Mouse (Mus musculus): ENCODE data around the gene Klc3. TPM values are rescaled to one million over a fixed set of nuclear protein-coding genes. Genes with fewer than 3 reads are reported as not detected.
A peak's percentile ranks its signal among the peaks of the same experiment; 100 is the strongest.

Gene Klc3
- polyA plus RNA-seq, 1 experiment, result 1.6 TPM

DNA sequence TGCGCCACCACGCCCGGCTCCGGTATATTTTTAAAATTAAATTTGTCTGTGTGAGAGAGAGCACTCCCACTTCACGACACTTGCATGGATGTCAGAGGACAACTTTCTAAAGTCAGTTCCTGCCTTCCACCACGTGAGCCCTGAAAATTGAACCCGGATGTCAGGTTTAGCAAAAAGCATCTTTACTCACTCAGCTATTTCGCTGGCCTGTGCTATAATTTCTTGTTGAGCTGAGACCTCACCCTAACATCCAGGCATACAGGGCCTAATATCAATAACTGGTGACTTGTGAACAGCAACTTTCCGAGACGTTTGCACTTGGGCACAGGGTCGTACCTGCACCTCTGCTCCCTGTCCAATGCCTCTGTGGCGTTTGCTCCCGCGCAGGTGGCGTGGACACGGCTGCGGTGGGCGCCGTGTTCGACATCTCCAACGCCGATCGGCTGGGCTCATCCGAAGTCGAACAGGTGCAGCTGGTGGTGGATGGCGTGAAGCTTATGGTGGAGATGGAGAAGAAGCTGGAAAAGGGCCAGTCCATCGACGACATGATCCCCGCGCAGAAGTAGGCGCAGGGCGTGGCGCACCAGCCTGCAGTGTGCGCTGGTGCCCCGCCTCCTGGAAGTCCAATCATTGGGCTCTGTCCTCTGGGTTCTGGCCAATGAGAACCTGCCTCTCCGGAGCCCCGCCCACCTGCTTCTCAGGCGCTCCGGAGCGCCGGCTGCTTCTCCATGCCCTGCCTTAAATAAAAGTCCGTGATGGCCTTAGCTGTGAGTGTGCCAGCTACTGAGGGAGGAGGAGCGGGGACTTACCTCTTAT, 17.1 kb upstream of the Klc3 start:
- Histone ChIP-seq H3K4me3 (replicated peaks; ENCODE audit: control insufficient read depth, low read depth, low read length) (peak overlapping the region; percentile 58), H3K4me1 (ENCODE audit: control insufficient read depth, insufficient read depth, low read length) (no peaks in the 10 kb centered on the region; the same call in none of the 2 replicates), H3K27ac (ENCODE audit: control insufficient read depth, insufficient read depth, low read depth, low read length, poor library complexity) (no peak overlapping the region)
- 9% methylated on average over 43 of the region's 43 CpGs for WGBS
- no peak for TF ChIP-seq CTCF (IDR thresholded peaks at IDR 0.05; ENCODE audit: control insufficient read depth, insufficient read depth, low read length)
- peak; percentile 18; the same call in 1 of the 2 replicates for TF ChIP-seq POLR2A (IDR thresholded peaks at IDR 0.05; ENCODE audit: borderline replicate concordance, control insufficient read depth, low read depth, low read length)

DNA sequence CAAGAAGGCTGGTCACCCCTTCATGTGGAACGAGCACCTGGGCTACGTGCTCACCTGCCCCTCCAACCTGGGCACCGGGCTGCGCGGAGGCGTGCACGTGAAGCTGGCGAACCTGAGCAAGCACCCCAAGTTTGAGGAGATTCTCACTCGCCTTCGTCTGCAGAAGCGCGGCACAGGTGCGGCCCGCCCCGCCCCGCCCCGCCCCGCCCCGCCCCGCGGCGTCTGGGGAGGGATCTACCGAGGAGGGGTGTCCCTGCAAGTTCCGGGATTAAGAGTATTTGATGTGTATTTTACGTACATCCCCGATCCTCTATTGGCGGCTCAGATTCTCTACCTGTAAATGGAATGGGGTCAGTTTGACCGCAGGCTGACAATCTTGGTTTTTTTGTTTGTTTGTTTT, 16.2 kb upstream of the Klc3 start:
- WGBS, result 8% methylated on average over 28 of the region's 28 CpGs
- H3K4me1 ChIP-seq (ENCODE audit: control insufficient read depth, insufficient read depth, low read length), result no peaks in the 10 kb centered on the region; the same call in none of the 2 replicates
- no peak for TF ChIP-seq POLR2A (IDR thresholded peaks at IDR 0.05; ENCODE audit: borderline replicate concordance, control insufficient read depth, low read depth, low read length)
- no peak for TF ChIP-seq CTCF (IDR thresholded peaks at IDR 0.05; ENCODE audit: control insufficient read depth, insufficient read depth, low read length)
- no peak overlapping the region for H3K4me3 ChIP-seq (replicated peaks; ENCODE audit: control insufficient read depth, low read depth, low read length)
- no peak overlapping the region for H3K27ac ChIP-seq (ENCODE audit: control insufficient read depth, insufficient read depth, low read depth, low read length, poor library complexity)

DNA sequence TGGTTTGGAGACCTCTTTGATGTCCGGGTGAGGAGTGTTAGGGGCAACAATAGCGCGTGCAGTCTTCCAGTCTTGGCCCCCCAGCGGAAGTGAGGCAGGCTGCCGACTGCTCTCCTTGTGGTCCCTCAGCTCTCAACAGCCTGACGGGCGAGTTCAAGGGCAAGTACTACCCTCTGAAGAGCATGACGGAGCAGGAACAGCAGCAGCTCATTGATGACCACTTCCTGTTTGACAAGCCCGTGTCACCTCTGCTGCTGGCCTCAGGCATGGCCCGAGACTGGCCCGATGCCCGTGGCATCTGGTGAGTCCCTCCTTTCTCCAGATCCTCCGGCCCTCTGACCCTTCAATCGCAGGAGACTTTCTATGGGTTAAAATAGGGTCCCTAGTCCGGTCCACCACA, 12.7 kb upstream of the Klc3 start:
- WGBS, result 43% methylated on average over 15 of the region's 15 CpGs
- no peak overlapping the region for H3K4me3 ChIP-seq (replicated peaks; ENCODE audit: control insufficient read depth, low read depth, low read length)
- TF ChIP-seq CTCF (IDR thresholded peaks at IDR 0.05; ENCODE audit: control insufficient read depth, insufficient read depth, low read length) (no peak), POLR2A (IDR thresholded peaks at IDR 0.05; ENCODE audit: borderline replicate concordance, control insufficient read depth, low read depth, low read length) (no peak)
- H3K27ac ChIP-seq (ENCODE audit: control insufficient read depth, insufficient read depth, low read depth, low read length, poor library complexity), result no peak overlapping the region
- H3K4me1 ChIP-seq (ENCODE audit: control insufficient read depth, insufficient read depth, low read length), result no peaks in the 10 kb centered on the region; the same call in none of the 2 replicates

DNA sequence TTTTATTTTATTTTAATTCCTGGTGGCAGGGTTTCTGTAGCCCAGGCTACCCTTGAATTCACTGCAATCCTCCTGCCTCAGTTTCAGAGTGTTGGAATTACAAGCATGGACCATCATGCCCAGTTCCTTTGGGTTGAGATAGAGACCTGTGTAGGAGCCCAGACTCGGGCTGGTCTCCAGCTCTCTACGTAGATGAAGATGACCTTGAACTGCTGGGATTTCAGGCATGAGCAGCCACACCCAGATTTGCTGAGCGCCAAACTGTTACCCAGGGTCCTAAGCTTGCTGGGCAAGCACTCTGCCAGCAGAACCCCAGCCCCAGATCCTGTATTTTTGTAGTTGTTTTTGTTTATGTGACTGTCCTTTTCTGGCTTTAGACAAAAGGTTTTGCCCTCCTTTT, 9.6 kb upstream of the Klc3 start:
- 85% methylated on average over 3 of the region's 3 CpGs for WGBS
- no peak overlapping the region for H3K4me3 ChIP-seq (replicated peaks; ENCODE audit: control insufficient read depth, low read depth, low read length)
- TF ChIP-seq POLR2A (IDR thresholded peaks at IDR 0.05; ENCODE audit: borderline replicate concordance, control insufficient read depth, low read depth, low read length), result no peak
- TF ChIP-seq CTCF (IDR thresholded peaks at IDR 0.05; ENCODE audit: control insufficient read depth, insufficient read depth, low read length), result no peak
- no peak overlapping the region for H3K27ac ChIP-seq (ENCODE audit: control insufficient read depth, insufficient read depth, low read depth, low read length, poor library complexity)
- no peaks in the 10 kb centered on the region; the same call in 1 of the 2 replicates for H3K4me1 ChIP-seq (ENCODE audit: control insufficient read depth, insufficient read depth, low read length)

DNA sequence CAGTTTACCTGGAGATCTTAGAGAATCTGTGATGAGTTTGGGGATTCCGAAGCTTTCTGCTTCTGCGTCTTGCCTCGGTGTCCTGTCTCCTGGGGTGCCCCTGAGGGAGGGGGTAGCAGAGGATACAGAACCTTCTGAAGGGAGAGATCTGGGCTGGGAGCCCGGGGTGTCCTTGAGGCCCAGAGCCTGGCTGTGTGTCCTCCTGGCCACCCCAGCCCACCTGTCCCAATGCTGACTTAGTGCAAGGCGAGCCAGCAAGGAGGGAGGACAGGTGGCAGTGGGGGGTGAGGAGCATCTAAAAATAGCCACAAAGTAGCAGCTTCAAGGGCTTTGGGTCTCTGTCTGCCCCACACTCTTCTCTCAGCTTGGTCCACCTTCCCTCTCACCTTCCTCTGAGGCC, 7.9 kb upstream of the Klc3 start:
- Histone ChIP-seq H3K4me3 (replicated peaks; ENCODE audit: control insufficient read depth, low read depth, low read length) (no peak overlapping the region), H3K4me1 (ENCODE audit: control insufficient read depth, insufficient read depth, low read length) (no peaks in the 10 kb centered on the region; the same call in 1 of the 2 replicates), H3K27ac (ENCODE audit: control insufficient read depth, insufficient read depth, low read depth, low read length, poor library complexity) (no peak overlapping the region)
- TF ChIP-seq CTCF (IDR thresholded peaks at IDR 0.05; ENCODE audit: control insufficient read depth, insufficient read depth, low read length), result no peak
- TF ChIP-seq POLR2A (IDR thresholded peaks at IDR 0.05; ENCODE audit: borderline replicate concordance, control insufficient read depth, low read depth, low read length), result no peak
- WGBS, result 80% methylated on average over 5 of the region's 5 CpGs

DNA sequence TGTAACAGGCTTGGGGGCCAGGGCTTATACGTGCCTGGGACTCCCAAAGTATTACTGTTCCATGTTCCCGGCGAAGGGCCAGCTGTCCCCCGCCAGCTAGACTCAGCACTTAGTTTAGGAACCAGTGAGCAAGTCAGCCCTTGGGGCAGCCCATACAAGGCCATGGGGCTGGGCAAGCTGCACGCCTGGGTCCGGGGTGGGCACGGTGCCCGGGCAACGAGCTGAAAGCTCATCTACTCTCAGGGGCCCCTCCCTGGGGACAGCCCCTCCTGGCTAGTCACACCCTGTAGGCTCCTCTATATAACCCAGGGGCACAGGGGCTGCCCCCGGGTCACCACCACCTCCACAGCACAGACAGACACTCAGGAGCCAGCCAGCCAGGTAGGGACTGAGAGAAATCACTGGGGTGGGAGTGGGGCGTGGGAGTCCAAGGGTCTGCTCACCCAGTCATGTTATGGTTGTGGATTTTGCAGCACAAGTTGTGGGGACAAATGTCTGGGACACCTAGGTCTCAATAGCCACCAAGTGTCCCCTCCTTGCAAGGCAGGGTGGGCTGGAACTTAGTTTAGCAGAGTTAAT, 7.0 kb upstream of the Klc3 start:
- WGBS, result 71% methylated on average over 11 of the region's 11 CpGs
- Histone ChIP-seq H3K4me3 (replicated peaks; ENCODE audit: control insufficient read depth, low read depth, low read length) (no peak overlapping the region), H3K27ac (ENCODE audit: control insufficient read depth, insufficient read depth, low read depth, low read length, poor library complexity) (no peak overlapping the region), H3K4me1 (ENCODE audit: control insufficient read depth, insufficient read depth, low read length) (no peaks in the 10 kb centered on the region)
- no peak for TF ChIP-seq CTCF (IDR thresholded peaks at IDR 0.05; ENCODE audit: control insufficient read depth, insufficient read depth, low read length)
- TF ChIP-seq POLR2A (IDR thresholded peaks at IDR 0.05; ENCODE audit: borderline replicate concordance, control insufficient read depth, low read depth, low read length), result no peak

DNA sequence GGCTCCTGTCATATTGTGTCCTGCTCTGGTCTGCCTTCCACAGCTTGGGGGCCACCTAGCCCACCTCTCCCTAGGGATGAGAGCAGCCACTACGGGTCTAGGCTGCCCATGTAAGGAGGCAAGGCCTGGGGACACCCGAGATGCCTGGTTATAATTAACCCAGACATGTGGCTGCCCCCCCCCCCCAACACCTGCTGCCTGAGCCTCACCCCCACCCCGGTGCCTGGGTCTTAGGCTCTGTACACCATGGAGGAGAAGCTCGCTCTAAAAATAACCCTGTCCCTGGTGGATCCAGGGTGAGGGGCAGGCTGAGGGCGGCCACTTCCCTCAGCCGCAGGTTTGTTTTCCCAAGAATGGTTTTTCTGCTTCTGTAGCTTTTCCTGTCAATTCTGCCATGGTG, 5.8 kb upstream of the Klc3 start:
- Histone ChIP-seq H3K4me3 (replicated peaks; ENCODE audit: control insufficient read depth, low read depth, low read length) (no peak overlapping the region), H3K4me1 (ENCODE audit: control insufficient read depth, insufficient read depth, low read length) (no peaks in the 10 kb centered on the region; the same call in 1 of the 2 replicates), H3K27ac (ENCODE audit: control insufficient read depth, insufficient read depth, low read depth, low read length, poor library complexity) (no peak overlapping the region)
- 61% methylated on average over 6 of the region's 6 CpGs for WGBS
- TF ChIP-seq POLR2A (IDR thresholded peaks at IDR 0.05; ENCODE audit: borderline replicate concordance, control insufficient read depth, low read depth, low read length) (no peak), CTCF (IDR thresholded peaks at IDR 0.05; ENCODE audit: control insufficient read depth, insufficient read depth, low read length) (no peak)

DNA sequence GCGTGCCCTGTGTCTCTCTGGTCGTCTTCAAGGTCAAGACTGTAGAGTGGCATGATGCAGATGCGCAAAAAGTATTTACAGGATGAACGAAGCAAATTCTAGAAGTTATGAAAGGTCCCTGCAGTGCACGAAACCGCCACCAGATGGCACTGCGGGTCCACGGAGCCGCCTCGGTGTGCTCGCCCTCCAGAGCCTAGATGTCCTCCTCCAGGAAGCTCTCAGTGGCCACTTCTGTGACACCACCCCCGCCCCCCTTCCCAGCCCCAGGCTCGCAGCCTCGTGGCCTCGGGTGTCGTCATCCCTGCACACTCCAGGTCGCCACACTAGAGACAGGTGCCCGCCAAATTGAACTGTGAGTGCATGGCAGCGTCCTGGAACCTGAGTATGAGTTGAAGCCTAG, 1.5 kb upstream of the Klc3 start:
- Histone ChIP-seq H3K4me1 (ENCODE audit: control insufficient read depth, insufficient read depth, low read length) (no peaks in the 10 kb centered on the region; the same call in 1 of the 2 replicates), H3K4me3 (replicated peaks; ENCODE audit: control insufficient read depth, low read depth, low read length) (no peak overlapping the region)
- whole genome bisulfite sequencing, result 2% methylated on average over 19 of the region's 19 CpGs

More for the DNA sequence above, 1.5 kb upstream of the Klc3 start:
- H3K27ac ChIP-seq (ENCODE audit: control insufficient read depth, insufficient read depth, low read depth, low read length, poor library complexity), result no peak overlapping the region
- TF ChIP-seq POLR2A (IDR thresholded peaks at IDR 0.05; ENCODE audit: borderline replicate concordance, control insufficient read depth, low read depth, low read length) (peak; percentile 24; the same call in 1 of the 2 replicates), CTCF (IDR thresholded peaks at IDR 0.05; ENCODE audit: control insufficient read depth, insufficient read depth, low read length) (peak; percentile 98)
